Mouse (Mus musculus) cerebellum, adult 8-10 months (tissue): ENCODE data around the gene Dync2li1.

Experiments
- DNase-seq: peaks from one replicate; pipeline ENCODE4 v3.0.0; 2022

Dync2li1 gene

GRCm38 (mm10) chr17:84626276-84626856 is at the start of gene Dync2li1:
Gene Dync2li1, plus strand, starts transcription at chr17:84626496.
- peak; percentile 89 for DNase-seq

- DNase-seq: no peak
Measured at GRCm38 (mm10) chr17:84576621-84577293, 49.5 kb upstream of the Dync2li1 start.

- DNase-seq: no peak
Measured at GRCm38 (mm10) chr17:84579249-84579648, 47.0 kb upstream of the Dync2li1 start.

GRCm38 (mm10) chr17:84579817-84580216 is 46.5 kb upstream of the Dync2li1 start:
- no peak for DNase-seq

DNA sequence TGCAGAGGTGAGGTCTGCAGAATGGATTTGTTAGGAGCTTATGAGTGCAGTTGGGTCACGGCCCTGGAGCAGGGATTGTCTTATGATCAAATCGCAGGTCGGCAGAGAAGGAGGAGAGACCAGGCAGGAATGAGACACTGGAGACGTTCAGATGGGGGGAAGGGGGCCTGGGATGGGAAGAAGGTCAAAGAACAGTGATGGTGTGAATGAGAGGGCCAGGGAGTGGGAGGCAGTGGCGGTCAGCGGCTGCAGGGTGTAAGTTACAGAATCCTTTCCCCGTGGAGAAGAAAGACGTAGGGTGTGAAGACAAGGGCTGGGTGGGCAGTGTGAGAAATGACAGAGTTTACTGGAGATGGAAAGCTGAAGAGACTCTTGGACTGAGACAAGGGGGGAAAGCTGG is 45.5 kb upstream of the Dync2li1 start:
- DNase-seq: no peak

GRCm38 (mm10) chr17:84581740-84582414 is 44.4 kb upstream of the Dync2li1 start:
- no peak for DNase-seq

DNA sequence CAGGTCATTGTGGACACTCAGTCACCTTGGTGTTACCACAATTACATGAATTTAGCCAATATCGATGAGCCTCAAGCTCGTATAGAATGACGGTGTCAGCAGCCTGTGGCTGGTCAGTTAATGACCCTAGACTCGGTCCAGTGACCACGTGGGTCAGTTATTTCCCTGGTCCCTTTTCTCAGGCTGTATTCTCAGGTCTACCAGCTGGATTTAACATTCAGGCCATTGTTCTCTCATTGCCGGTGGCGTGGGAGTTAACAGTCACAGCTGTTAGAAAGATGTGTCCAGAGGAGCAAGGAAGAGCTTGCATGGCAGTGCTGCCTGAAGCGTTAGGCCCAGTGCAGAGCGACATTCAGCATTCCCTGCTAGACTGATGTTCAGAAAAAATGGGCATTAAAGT is 42.2 kb upstream of the Dync2li1 start:
- no peak for DNase-seq

GRCm38 (mm10) chr17:84585104-84585503 is 41.2 kb upstream of the Dync2li1 start:
- DNase-seq: no peak

GRCm38 (mm10) chr17:84590065-84590464 is 36.2 kb upstream of the Dync2li1 start:
- no peak for DNase-seq

GRCm38 (mm10) chr17:84591431-84592150 is 34.7 kb upstream of the Dync2li1 start:
- no peak for DNase-seq

DNA sequence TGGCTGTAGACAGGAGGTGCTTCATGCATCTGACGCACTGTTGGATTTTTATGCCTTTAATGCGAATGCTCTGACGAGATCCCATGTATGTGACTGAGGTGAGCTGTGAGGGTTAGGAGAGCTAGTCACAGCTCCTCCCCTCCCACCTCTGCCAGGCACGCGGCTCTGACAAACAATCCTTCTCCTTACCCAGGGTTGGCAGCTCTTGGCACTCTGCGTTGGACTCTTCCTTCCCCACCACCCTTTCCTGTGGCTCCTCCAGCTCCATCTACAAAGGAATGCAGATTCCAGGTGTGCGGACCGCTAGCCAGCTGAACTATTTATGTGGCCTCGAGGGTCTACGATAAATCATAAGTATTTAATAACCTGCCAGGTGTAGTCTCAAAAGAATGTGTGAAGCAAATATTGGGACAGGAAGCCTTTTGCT is 30.3 kb upstream of the Dync2li1 start:
- DNase-seq: no peak

- no peak for DNase-seq
Measured at GRCm38 (mm10) chr17:84596501-84596900, 29.8 kb upstream of the Dync2li1 start.

DNA sequence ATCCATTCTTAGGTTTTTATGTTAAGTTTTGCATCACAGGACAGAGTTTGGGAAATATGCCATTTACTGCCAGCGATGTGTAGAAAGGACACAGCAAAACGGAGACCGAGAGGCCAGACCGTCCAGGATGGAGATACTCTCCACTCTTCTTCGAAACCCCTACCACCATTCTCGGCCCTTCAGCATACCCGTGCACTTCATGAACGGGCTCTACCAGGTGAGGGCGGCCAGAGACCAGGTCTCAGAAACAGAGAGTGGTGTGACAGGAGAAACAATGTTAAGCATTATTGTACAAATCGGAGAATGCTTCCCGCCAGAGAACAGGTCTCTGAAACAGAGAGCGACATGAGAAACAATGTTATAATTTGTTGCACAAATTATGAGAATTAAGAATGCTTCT is 28.4 kb upstream of the Dync2li1 start:
- no peak for DNase-seq

DNA sequence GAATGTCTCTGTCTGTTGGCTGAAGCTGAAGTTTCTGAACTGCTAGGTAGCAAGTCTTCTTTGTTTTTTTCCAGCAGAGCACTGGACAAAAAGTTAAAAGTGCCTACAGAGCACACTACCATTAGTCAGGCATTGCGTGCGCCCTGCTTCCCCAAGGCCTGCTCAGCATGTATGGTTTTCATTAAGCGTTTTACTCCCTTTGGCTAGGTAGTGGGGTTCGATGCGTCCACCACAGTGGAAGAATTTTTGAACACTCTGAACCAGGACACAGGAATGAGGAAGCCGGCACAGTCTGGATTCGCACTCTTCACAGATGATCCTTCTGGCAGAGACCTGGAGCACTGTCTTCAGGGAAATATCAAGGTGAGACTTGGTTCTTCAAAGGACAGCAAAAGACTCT is 27.4 kb upstream of the Dync2li1 start:
- no peak for DNase-seq

DNA sequence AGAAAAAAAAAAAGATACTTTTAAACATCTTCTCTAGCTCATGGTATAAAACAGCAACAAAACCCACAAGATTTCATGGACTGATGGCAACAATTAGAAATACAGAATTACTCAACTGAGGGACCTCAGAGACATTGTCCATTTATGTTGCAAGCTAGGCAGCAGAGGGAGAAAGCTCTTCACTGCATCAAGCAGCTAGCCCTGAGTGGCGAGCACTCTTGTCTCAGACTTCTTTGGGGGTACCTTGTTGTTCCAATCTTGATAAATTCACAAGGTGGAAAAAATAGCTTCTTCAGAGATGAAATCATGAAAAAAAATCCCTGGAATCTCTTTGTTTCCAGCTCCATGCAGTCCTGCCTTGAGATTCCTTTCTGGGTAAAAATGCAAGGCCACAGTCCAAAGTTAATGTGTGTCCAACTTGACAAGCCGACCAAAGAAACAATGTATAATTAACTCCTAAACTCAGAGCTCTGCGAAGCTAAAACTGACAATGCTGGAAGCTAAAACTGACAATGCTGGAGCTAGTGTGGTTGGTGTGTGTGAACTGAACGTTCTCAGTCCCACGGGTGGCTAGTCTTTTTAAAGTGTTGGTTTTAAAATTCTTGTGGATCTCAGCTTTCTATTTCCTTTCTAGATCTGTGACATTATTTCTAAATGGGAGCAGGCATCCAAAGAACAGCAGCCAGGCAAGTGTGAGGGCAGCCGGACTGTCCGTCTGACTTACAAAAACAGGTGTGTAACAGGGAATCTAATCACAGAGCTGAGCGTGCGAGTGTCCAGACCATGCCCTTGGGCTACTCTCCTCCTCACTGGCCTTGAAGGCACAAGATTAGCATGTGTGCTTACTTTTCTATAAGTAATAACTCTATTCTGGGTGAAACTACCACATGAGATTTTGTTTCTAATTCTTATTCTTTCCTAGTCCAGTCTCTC is 26.0 kb upstream of the Dync2li1 start:
- DNase-seq: no peak

GRCm38 (mm10) chr17:84601805-84602204 is 24.5 kb upstream of the Dync2li1 start:
- peak; percentile 32 for DNase-seq

DNA sequence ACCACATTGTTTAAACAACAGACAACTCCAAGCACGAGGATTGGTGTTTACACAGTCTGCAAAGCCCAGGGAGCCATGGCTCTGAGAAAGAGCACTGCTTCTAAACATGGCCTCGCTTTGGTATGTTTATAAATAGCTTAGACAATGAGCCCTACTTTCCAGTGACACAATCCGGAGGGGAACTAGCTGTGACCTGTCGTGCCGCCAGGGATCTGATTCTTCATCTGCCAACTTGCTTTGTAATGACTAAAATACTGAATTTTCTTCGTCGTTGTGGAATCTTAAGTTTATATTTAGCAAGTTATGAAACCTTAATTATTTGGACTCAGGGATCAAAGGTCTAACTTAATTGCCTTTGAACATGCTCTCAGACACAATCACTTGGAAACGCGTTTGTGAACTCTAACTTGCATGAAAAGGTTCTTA is 23.1 kb upstream of the Dync2li1 start:
- no peak for DNase-seq

- no peak for DNase-seq
Measured at GRCm38 (mm10) chr17:84603709-84604420, 22.4 kb upstream of the Dync2li1 start.

- DNase-seq: no peak
Measured at GRCm38 (mm10) chr17:84606976-84607375, 19.3 kb upstream of the Dync2li1 start.

GRCm38 (mm10) chr17:84607617-84608016 is 18.7 kb upstream of the Dync2li1 start:
- DNase-seq: no peak

GRCm38 (mm10) chr17:84608606-84609005 is 17.7 kb upstream of the Dync2li1 start:
- no peak for DNase-seq

GRCm38 (mm10) chr17:84611500-84611899 is 14.8 kb upstream of the Dync2li1 start:
- DNase-seq: no peak
